Mouse (Mus musculus): ENCODE measurements around the gene Zfp275.

DNA sequence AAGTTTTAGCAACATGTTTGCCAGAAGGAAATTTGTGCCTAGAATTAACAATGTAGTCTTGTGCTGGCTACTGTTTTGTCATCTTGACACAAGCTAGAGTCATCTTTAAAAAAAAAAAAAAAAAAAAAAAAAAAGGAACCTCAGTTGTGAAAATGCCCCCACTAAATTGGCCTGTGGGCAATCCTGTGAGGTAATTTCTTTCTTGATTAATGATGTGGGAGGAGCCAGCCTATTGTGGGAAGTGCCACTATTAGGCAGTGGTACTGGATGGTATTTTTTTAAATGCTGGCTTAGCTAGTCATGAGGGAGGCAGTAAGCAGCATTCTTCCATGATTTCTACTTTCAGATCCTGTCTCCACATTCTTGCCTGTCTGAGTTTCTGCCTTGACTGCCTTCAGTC lies 20.9 kb downstream of the Zfp275 start:
- TF ChIP-seq CTCF (IDR thresholded peaks at IDR 0.05; ENCODE audit: control insufficient read depth, insufficient read depth, insufficient replicate concordance, low read depth, low read length) (no peak), POLR2A (IDR thresholded peaks at IDR 0.05; ENCODE audit: control insufficient read depth, low read depth, low read length) (no peak)

Measured in testis, adult 2 months (tissue).